Mouse (Mus musculus) liver, postnatal 0 days (tissue): Measurements from ENCODE around the gene Gpr68. TPM values are rescaled to one million over a fixed set of nuclear protein-coding genes. Genes with fewer than 3 reads are reported as not detected.
A peak's percentile ranks its signal among the peaks of the same experiment; 100 is the strongest.

ENCODE experiments used
- ATAC-seq: fragments of 200-750 bp; cut with Nextera tagmentation; 2 replicates; pipeline ENCODE4 v1.8.0; 2017; ENCODE audit warnings: mild to moderate bottlenecking, moderate library complexity
- DNase-seq: peaks from one replicate; pipeline ENCODE4 v3.0.0-alpha.2; 2016
- H3K27ac ChIP-seq: fragments of 300-500 bp; sonication (generic); 2 replicates; pipeline ENCODE4 v1.5.1; 2014; ENCODE audit warnings: antibody characterized with exemption, moderate library complexity, mild to moderate bottlenecking, low read depth
- H3K27me3 ChIP-seq: fragments of 300-500 bp; sonication (generic); 2 replicates; pipeline ENCODE4 v1.6.1; 2014; ENCODE audit warnings: low read length, control low read depth, mixed read lengths; ENCODE audit not compliant: insufficient read depth
- H3K36me3 ChIP-seq: fragments of 300-500 bp; sonication (generic); replicated peaks from 2 replicates; pipeline ENCODE4 v1.6.1; 2014; ENCODE audit warnings: mild to moderate bottlenecking, control low read depth, low read length, moderate library complexity, mixed read lengths; ENCODE audit not compliant: insufficient read depth
- H3K4me1 ChIP-seq: fragments of 300-500 bp; sonication (generic); 2 replicates; pipeline ENCODE4 v1.6.1; 2014; ENCODE audit warnings: antibody characterized with exemption, mild to moderate bottlenecking, control low read depth; ENCODE audit not compliant: insufficient read depth
- H3K4me2 ChIP-seq: fragments of 300-500 bp; sonication (generic); 2 replicates; pipeline ENCODE4 v1.6.1; 2014; ENCODE audit warnings: low read depth, mild to moderate bottlenecking, low read length, moderate library complexity, mixed read lengths
- H3K4me3 ChIP-seq: fragments of 300-500 bp; sonication (generic); 2 replicates; pipeline ENCODE4 v1.5.1; 2014; ENCODE audit warnings: low read depth, low read length
- H3K9ac ChIP-seq: fragments of 300-500 bp; sonication (generic); replicated peaks from 2 replicates; pipeline ENCODE4 v1.6.1; 2014; ENCODE audit warnings: mild to moderate bottlenecking, moderate library complexity
- H3K9me3 ChIP-seq: fragments of 300-500 bp; sonication (generic); 2 replicates; pipeline ENCODE4 v1.6.1; 2016; ENCODE audit warnings: mild to moderate bottlenecking, control low read depth, low read length, mixed read lengths
- CTCF ChIP-seq: sonication (generic); IDR thresholded peaks from 2 replicates; pipeline ENCODE4 v1.5.1; 2016; ENCODE audit warnings: antibody characterized with exemption, low read depth
- EP300 ChIP-seq: IDR thresholded peaks from 2 replicates; pipeline ENCODE4 v1.6.1; 2016; ENCODE audit warnings: antibody characterized with exemption, low read depth, mild to moderate bottlenecking
- WGBS: fragments of 180-500 bp; shearing (Covaris S2); extraction: QIAGEN DNeasy Blood & Tissue Kit; methylation state at CpG from one replicate; pipeline ENCODE4 v1.1.7; 2014; ENCODE audit not compliant: insufficient replicate concordance; 5-methylcytosine and 5-hydroxymethylcytosine counted together
- polyA plus RNA-seq: library from polyadenylated mRNA; unstranded; fragments of >200 nt; fragmentation: Nextera tagmentation; extraction: Ambion mirVana; gene quantifications from 2 replicates; pipeline ENCODE4 v1.2.1, GENCODE M21; 2015

The Gpr68 gene
- polyA plus RNA-seq, 1 experiment from 2014 or later: 0.33 TPM

- Histone ChIP-seq H3K4me2 (no peak overlapping the region), H3K4me3 (no peak overlapping the region), H3K9ac (no peak overlapping the region), H3K27ac (no peak overlapping the region), H3K4me1 (no peaks in the 10 kb centered on the region; the same call in 1 of the 2 replicates), H3K27me3 (no peaks in the 10 kb centered on the region), H3K9me3 (no peaks in the 10 kb centered on the region), H3K36me3 (peaks cover 44% of the 10 kb centered on the region)
- ATAC-seq: 0 out of 2 replicates have a peak, but pooled peaks have one; percentile 14
- DNase-seq: peak; percentile 49
- TF ChIP-seq CTCF (peak; percentile 83), EP300 (no peak)
- WGBS: 69% methylated on average over 14 of the region's 14 CpGs
These were observed 17.9 kb upstream of the Gpr68 start for GRCm38 (mm10) chr12:100925644-100926619.

DNA sequence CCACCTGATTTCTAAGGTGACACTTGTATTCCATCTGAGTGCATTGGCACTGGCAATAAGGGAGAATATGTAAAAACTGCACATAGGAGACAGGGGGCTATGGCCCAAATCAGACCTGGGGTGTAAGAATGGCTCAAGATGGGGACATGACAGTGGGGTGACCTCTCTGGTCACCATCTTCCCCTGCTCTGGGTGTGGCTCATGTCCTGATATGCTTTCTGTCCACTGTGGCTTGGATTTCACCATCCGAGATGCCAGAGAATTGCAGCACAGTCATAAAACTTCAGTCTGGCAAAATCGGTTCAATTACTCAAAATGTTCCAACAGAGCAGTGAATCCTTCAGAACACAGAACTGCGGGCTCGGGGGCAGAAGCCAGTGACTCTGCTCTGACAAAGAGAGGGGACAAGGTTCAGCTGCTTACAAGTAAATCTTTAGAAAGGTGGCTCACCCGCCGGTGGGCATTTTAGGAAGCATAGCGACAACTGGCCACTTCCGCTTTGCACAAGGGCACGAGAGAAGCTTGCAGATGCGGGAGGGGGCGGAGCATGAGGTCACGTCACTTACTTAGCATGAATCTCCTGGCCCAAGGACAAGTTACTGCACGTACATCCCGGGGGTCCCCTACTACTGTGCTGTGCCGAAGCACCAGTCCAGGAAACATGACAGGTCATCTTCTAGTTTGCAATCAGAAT, 16.8 kb upstream of the Gpr68 start:
- WGBS: 68% methylated on average over 15 of the region's 15 CpGs
- H3K27me3 ChIP-seq: no peaks in the 10 kb centered on the region
- TF ChIP-seq EP300 (no peak), CTCF (no peak)
- peak overlapping the region; percentile 52 for H3K27ac ChIP-seq
- no peak overlapping the region for H3K4me2 ChIP-seq
- H3K4me3 ChIP-seq: no peak overlapping the region
- no peak overlapping the region for H3K9ac ChIP-seq
- peak; percentile 61 for DNase-seq
- no peaks in the 10 kb centered on the region for H3K9me3 ChIP-seq
- peaks cover 44% of the 10 kb centered on the region for H3K36me3 ChIP-seq
- ATAC-seq: peak; percentile 43
- H3K4me1 ChIP-seq: no peaks in the 10 kb centered on the region; the same call in 1 of the 2 replicates

- Histone ChIP-seq H3K9ac (no peak overlapping the region), H3K27me3 (peaks cover 24% of the 10 kb centered on the region), H3K4me1 (peaks cover 6% of the 10 kb centered on the region; the same call in 1 of the 2 replicates), H3K36me3 (peaks cover 12% of the 10 kb centered on the region), H3K4me3 (no peak overlapping the region), H3K4me2 (no peak overlapping the region), H3K9me3 (no peaks in the 10 kb centered on the region), H3K27ac (no peak overlapping the region)
- 87% methylated on average over 12 of the region's 12 CpGs for WGBS
- DNase-seq: no peak
- no peak for ATAC-seq
- no peak for TF ChIP-seq EP300
- TF ChIP-seq CTCF: no peak
These were observed 2.7 kb upstream of the Gpr68 start for GRCm38 (mm10) chr12:100910731-100911130.

GRCm38 (mm10) chr12:100909765-100910164, 1.8 kb upstream of the Gpr68 start:
- H3K9ac ChIP-seq: no peak overlapping the region
- no peak for TF ChIP-seq EP300
- TF ChIP-seq CTCF: no peak
- peaks cover 6% of the 10 kb centered on the region; the same call in 1 of the 2 replicates for H3K4me1 ChIP-seq
- H3K9me3 ChIP-seq: no peaks in the 10 kb centered on the region
- peaks cover 9% of the 10 kb centered on the region for H3K36me3 ChIP-seq
- ATAC-seq (no peak), DNase-seq (no peak)
- no peak overlapping the region for H3K27ac ChIP-seq
- no peak overlapping the region for H3K4me2 ChIP-seq
- H3K4me3 ChIP-seq: no peak overlapping the region
- peaks cover 24% of the 10 kb centered on the region for H3K27me3 ChIP-seq
- WGBS: 73% methylated on average over 6 of the region's 6 CpGs

GRCm38 (mm10) chr12:100908298-100909034, 468 bp upstream of the Gpr68 start:
- Histone ChIP-seq H3K9me3 (no peaks in the 10 kb centered on the region), H3K27ac (no peak overlapping the region), H3K4me3 (peak overlapping the region; percentile 19; the same call in 1 of the 2 replicates), H3K4me1 (peaks cover 6% of the 10 kb centered on the region; the same call in 1 of the 2 replicates), H3K27me3 (peaks cover 24% of the 10 kb centered on the region), H3K36me3 (peaks cover 6% of the 10 kb centered on the region), H3K9ac (no peak overlapping the region), H3K4me2 (peak overlapping the region; percentile 58; the same call in 1 of the 2 replicates)
- no peak for ATAC-seq
- no peak for DNase-seq
- 17% methylated on average over 10 of the region's 10 CpGs for WGBS
- TF ChIP-seq CTCF (no peak), EP300 (no peak)
